Mouse (Mus musculus) neural tube, embryonic 14.5 days (tissue): ENCODE data around the gene Gm20388. TPM values are rescaled to one million over a fixed set of nuclear protein-coding genes. Genes with fewer than 3 reads are reported as not detected.

Experiments used
- ATAC-seq: fragments of 200-750 bp; cut with Nextera tagmentation; 2 replicates; pipeline ENCODE4 v1.8.0; 2017; ENCODE audit warnings: low read depth, mild to moderate bottlenecking, moderate TSS enrichment, moderate library complexity
- H3K27ac ChIP-seq: fragments of 300-500 bp; sonication (generic); 2 replicates; pipeline ENCODE4 v1.5.1; 2014; ENCODE audit warnings: low read depth, mild to moderate bottlenecking, control low read depth, low read length, moderate library complexity, mixed read lengths
- H3K27me3 ChIP-seq: fragments of 300-500 bp; sonication (generic); 2 replicates; pipeline ENCODE4 v1.6.1; 2014; ENCODE audit warnings: low read length; ENCODE audit not compliant: control insufficient read depth, insufficient read depth
- H3K36me3 ChIP-seq: fragments of 300-500 bp; sonication (generic); 2 replicates; pipeline ENCODE4 v1.6.1; 2014; ENCODE audit warnings: low read length, mixed read lengths; ENCODE audit not compliant: control insufficient read depth, insufficient read depth
- H3K4me1 ChIP-seq: fragments of 300-500 bp; sonication (generic); 2 replicates; pipeline ENCODE4 v1.6.1; 2014; ENCODE audit warnings: low read length; ENCODE audit not compliant: control insufficient read depth, insufficient read depth
- H3K4me2 ChIP-seq: fragments of 300-500 bp; sonication (generic); 2 replicates; pipeline ENCODE4 v1.6.1; 2014; ENCODE audit warnings: mild to moderate bottlenecking, low read depth, low read length, control low read depth
- H3K4me3 ChIP-seq: fragments of 300-500 bp; sonication (generic); 2 replicates; pipeline ENCODE4 v1.5.1; 2014; ENCODE audit warnings: low read depth, low read length, control low read depth, mixed read lengths
- H3K9ac ChIP-seq: fragments of 300-500 bp; sonication (generic); replicated peaks from 2 replicates; pipeline ENCODE4 v1.6.1; 2014; ENCODE audit warnings: low read depth, mild to moderate bottlenecking, control low read depth, low read length, mixed read lengths
- H3K9me3 ChIP-seq: fragments of 300-500 bp; sonication (generic); 2 replicates; pipeline ENCODE4 v1.6.1; 2016; ENCODE audit warnings: low read length; ENCODE audit not compliant: control insufficient read depth
- WGBS: fragments of 180-500 bp; shearing (Covaris S2); extraction: QIAGEN DNeasy Blood & Tissue Kit; methylation state at CpG from one replicate; pipeline ENCODE4 v1.1.7; 2014; 5-methylcytosine and 5-hydroxymethylcytosine counted together
- polyA plus RNA-seq: library from polyadenylated mRNA; unstranded; fragments of >200 nt; fragmentation: Nextera tagmentation; extraction: Ambion mirVana; gene quantifications from 2 replicates; pipeline ENCODE4 v1.2.1, GENCODE M21; 2014

Gene Gm20388
- polyA plus RNA-seq, 1 experiment from 2014 or later, result 10.3 TPM

DNA sequence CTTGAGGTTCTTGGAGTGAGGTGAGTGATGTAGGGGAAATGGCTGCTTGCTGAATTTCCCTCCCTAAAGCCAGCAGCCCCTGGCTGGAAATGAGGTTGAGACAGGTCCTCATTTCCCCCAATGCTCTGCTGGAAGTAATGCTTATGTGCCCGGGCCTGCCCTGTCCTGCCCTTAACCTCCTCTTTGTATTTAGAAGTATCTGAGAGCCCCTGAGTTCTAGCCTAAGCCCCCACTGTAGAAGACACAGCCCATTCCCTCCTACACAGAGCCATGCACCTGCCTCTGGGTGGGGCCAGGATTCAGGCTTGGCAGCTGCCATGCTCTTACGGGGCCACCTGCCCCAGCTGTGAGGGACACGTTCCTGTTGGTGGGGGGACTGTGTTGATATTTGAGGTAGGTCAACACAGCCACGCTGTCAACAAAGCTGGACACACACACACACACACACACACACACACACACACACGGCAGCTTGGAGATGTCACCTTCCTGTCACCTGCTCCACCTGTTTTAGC lies 2787.7 kb downstream of the Gm20388 start:
- no peaks in the 10 kb centered on the region for H3K4me1 ChIP-seq
- H3K36me3 ChIP-seq, result no peaks in the 10 kb centered on the region
- WGBS, result 87% methylated on average over 4 of the region's 5 CpGs
- no peak overlapping the region for H3K9ac ChIP-seq
- no peak overlapping the region for H3K27ac ChIP-seq
- no peaks in the 10 kb centered on the region for H3K27me3 ChIP-seq
- no peak overlapping the region for H3K4me2 ChIP-seq
- no peak overlapping the region for H3K4me3 ChIP-seq
- no peak for ATAC-seq
- no peaks in the 10 kb centered on the region for H3K9me3 ChIP-seq

DNA sequence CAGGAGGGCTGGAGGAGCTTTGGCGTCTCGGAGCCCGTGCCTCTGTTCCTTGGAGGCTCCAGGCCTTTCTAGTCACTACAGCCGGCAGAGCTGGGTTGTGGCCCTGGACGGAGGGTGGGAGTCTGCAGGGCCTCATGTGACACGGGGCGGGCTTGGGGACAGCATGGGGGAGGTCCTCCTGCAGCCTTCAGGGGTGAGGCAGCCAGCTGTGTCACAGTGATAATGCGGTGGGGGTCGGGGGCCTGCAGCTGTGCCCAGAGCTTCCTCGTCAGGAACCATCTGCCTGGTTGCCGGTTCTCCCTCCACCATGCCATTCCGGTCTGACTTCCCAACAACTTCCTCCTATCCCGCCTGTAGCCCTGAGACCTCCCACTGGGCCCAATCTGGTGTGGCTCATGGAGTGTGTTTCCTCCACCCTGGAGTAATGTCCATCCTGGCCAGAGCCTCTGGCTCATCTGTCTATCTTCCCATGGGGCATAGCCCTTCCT lies 2788.4 kb downstream of the Gm20388 start, which contains the start of gene Cbfa2t3:
TSS of gene Cbfa2t3 (minus strand) at position 105 of the 488 bp plus-strand sequence.
- Histone ChIP-seq H3K4me3 (no peak within 1 kb of the TSS), H3K27ac (no peak within 1 kb of the TSS), H3K9me3 (no peaks in the 10 kb centered on the region), H3K27me3 (no peaks in the 10 kb centered on the region), H3K4me1 (no peaks in the 10 kb centered on the region), H3K36me3 (no peaks in the 10 kb centered on the region), H3K4me2 (no peak within 1 kb of the TSS), H3K9ac (no peak within 1 kb of the TSS)
- WGBS, result 41% methylated on average over 13 of the region's 13 CpGs
- ATAC-seq, result no peak

GRCm38 (mm10) chr8:122700628-122701027 lies 2790.0 kb downstream of the Gm20388 start:
- Histone ChIP-seq H3K9me3 (no peaks in the 10 kb centered on the region), H3K9ac (no peak overlapping the region), H3K36me3 (no peaks in the 10 kb centered on the region), H3K4me1 (no peaks in the 10 kb centered on the region), H3K27ac (no peak overlapping the region), H3K4me3 (no peak overlapping the region), H3K4me2 (no peak overlapping the region), H3K27me3 (no peaks in the 10 kb centered on the region)
- 77% methylated on average over 13 of the region's 13 CpGs for WGBS
- no peak for ATAC-seq

GRCm38 (mm10) chr8:122701441-122702185 lies 2791.0 kb downstream of the Gm20388 start:
- Histone ChIP-seq H3K27me3 (no peaks in the 10 kb centered on the region), H3K9me3 (no peaks in the 10 kb centered on the region), H3K4me3 (no peak overlapping the region), H3K36me3 (no peaks in the 10 kb centered on the region), H3K27ac (no peak overlapping the region), H3K9ac (no peak overlapping the region), H3K4me1 (no peaks in the 10 kb centered on the region), H3K4me2 (no peak overlapping the region)
- 89% methylated on average over 12 of the region's 12 CpGs for WGBS
- no peak for ATAC-seq

- H3K27ac ChIP-seq, result no peak overlapping the region
- H3K27me3 ChIP-seq, result no peaks in the 10 kb centered on the region
- H3K4me3 ChIP-seq, result no peak overlapping the region
- no peak overlapping the region for H3K9ac ChIP-seq
- H3K4me2 ChIP-seq, result no peak overlapping the region
- WGBS, result 52% methylated on average over 10 of the region's 10 CpGs
- ATAC-seq, result no peak
- H3K4me1 ChIP-seq, result no peaks in the 10 kb centered on the region
- no peaks in the 10 kb centered on the region for H3K36me3 ChIP-seq
- no peaks in the 10 kb centered on the region for H3K9me3 ChIP-seq
These were observed 2791.8 kb downstream of the Gm20388 start for GRCm38 (mm10) chr8:122702301-122702941.

GRCm38 (mm10) chr8:122702957-122703356 lies 2792.3 kb downstream of the Gm20388 start:
- 85% methylated on average over 6 of the region's 6 CpGs for WGBS
- H3K4me3 ChIP-seq, result no peak overlapping the region
- no peaks in the 10 kb centered on the region for H3K36me3 ChIP-seq
- H3K27ac ChIP-seq, result no peak overlapping the region
- H3K4me1 ChIP-seq, result no peaks in the 10 kb centered on the region
- H3K4me2 ChIP-seq, result no peak overlapping the region
- ATAC-seq, result no peak
- no peak overlapping the region for H3K9ac ChIP-seq
- H3K9me3 ChIP-seq, result no peaks in the 10 kb centered on the region
- H3K27me3 ChIP-seq, result no peaks in the 10 kb centered on the region

DNA sequence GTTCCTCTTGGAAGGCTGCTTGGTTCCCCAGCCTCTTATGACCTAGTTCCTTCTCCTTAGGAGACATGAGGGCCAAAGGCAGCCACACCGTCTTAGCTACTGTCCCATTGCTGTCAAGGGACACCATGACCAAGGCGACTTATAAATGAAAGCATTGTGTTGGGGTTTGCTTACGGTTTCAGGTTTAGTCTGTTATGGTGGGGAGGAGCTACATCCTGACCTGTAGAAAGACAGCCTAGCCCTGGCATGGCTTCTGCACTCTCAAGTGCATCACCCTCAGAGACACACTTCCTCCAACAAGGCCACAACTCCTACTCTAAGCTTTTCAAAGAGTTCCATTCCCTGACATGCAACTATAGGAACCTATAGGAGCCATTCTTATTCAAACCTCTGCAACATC lies 2794.0 kb downstream of the Gm20388 start:
- Histone ChIP-seq H3K27me3 (no peaks in the 10 kb centered on the region), H3K9me3 (no peaks in the 10 kb centered on the region), H3K9ac (no peak overlapping the region), H3K27ac (no peak overlapping the region), H3K4me3 (no peak overlapping the region), H3K4me1 (no peaks in the 10 kb centered on the region), H3K4me2 (no peak overlapping the region), H3K36me3 (no peaks in the 10 kb centered on the region)
- no peak for ATAC-seq
- 81% methylated on average over 3 of the region's 3 CpGs for WGBS

- no peak for ATAC-seq
- H3K27ac ChIP-seq, result no peak overlapping the region
- H3K27me3 ChIP-seq, result no peaks in the 10 kb centered on the region
- H3K9ac ChIP-seq, result no peak overlapping the region
- H3K4me1 ChIP-seq, result no peaks in the 10 kb centered on the region
- 41% methylated on average over 12 of the region's 12 CpGs for WGBS
- no peak overlapping the region for H3K4me3 ChIP-seq
- no peak overlapping the region for H3K4me2 ChIP-seq
- H3K36me3 ChIP-seq, result no peaks in the 10 kb centered on the region
- no peaks in the 10 kb centered on the region for H3K9me3 ChIP-seq
These were observed 2795.4 kb downstream of the Gm20388 start for GRCm38 (mm10) chr8:122705901-122706561.

DNA sequence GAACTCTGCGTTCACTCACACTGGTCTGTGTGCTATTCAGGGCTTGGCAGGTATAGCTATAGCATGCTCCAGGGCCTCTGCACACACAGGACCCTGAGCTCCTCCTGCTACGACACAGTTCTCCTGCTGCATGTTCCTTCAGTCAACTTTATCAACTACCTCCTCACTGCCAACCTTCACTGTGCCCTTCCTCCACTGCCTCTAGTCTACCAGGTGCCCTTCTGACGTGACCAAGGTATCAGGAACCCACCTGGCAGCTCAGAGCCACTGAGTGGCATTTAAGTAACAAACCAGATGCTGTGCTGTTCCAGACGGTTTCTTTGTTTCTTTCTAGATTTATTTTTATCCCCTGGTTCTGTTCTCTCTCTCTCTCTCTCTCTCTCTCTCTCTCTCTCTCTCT lies 2796.5 kb downstream of the Gm20388 start:
- Histone ChIP-seq H3K4me1 (no peaks in the 10 kb centered on the region), H3K9ac (no peak overlapping the region), H3K9me3 (no peaks in the 10 kb centered on the region), H3K36me3 (no peaks in the 10 kb centered on the region), H3K4me3 (no peak overlapping the region), H3K27ac (no peak overlapping the region), H3K27me3 (no peaks in the 10 kb centered on the region), H3K4me2 (no peak overlapping the region)
- ATAC-seq, result no peak
- WGBS, result 69% methylated on average over 4 of the region's 4 CpGs
